Mouse (Mus musculus) liver, postnatal 0 days (tissue): ENCODE results near the gene Osgep.

ENCODE experiments used
- CTCF ChIP-seq: sonication (generic); IDR thresholded peaks from 2 replicates; pipeline ENCODE4 v1.5.1; 2016; ENCODE audit warnings: antibody characterized with exemption, low read depth
- EP300 ChIP-seq: IDR thresholded peaks from 2 replicates; pipeline ENCODE4 v1.6.1; 2016; ENCODE audit warnings: antibody characterized with exemption, low read depth, mild to moderate bottlenecking

- no peak for TF ChIP-seq CTCF
- no peak for TF ChIP-seq EP300
These were observed 27.8 kb downstream of the Osgep start for GRCm38 (mm10) chr14:50896747-50897373.
